Mouse (Mus musculus) lung, embryonic 14.5 days (tissue): ENCODE results near the gene Carns1. TPM values are rescaled to one million over a fixed set of nuclear protein-coding genes. Genes with fewer than 3 reads are reported as not detected.

Source experiments
- ATAC-seq: fragments of 200-750 bp; cut with Nextera tagmentation; 2 replicates; pipeline ENCODE4 v1.8.0; 2017; ENCODE audit warnings: mild to moderate bottlenecking, moderate TSS enrichment, moderate library complexity; ENCODE audit not compliant: insufficient read depth
- DNase-seq: peaks from one replicate; pipeline ENCODE4 v3.0.0-alpha.2; 2015
- H3K27ac ChIP-seq: fragments of 300-500 bp; sonication (generic); 2 replicates; pipeline ENCODE4 v1.5.1; 2014; ENCODE audit warnings: low read depth, mild to moderate bottlenecking, moderate library complexity
- H3K27me3 ChIP-seq: fragments of 300-500 bp; sonication (generic); 2 replicates; pipeline ENCODE4 v1.6.1; 2014; ENCODE audit warnings: low read length, control low read depth; ENCODE audit not compliant: insufficient read depth
- H3K36me3 ChIP-seq: fragments of 300-500 bp; sonication (generic); 2 replicates; pipeline ENCODE4 v1.6.1; 2014; ENCODE audit warnings: control low read depth; ENCODE audit not compliant: insufficient read depth
- H3K4me1 ChIP-seq: fragments of 300-500 bp; sonication (generic); 2 replicates; pipeline ENCODE4 v1.6.1; 2014; ENCODE audit warnings: antibody characterized with exemption, control low read depth; ENCODE audit not compliant: insufficient read depth
- H3K4me2 ChIP-seq: fragments of 300-500 bp; sonication (generic); 2 replicates; pipeline ENCODE4 v1.6.1; 2014; ENCODE audit warnings: mild to moderate bottlenecking
- H3K4me3 ChIP-seq: fragments of 300-500 bp; sonication (generic); 2 replicates; pipeline ENCODE4 v1.5.1; 2014; ENCODE audit warnings: low read depth, low read length
- H3K9ac ChIP-seq: fragments of 300-500 bp; sonication (generic); 2 replicates; pipeline ENCODE4 v1.6.1; 2014
- H3K9me3 ChIP-seq: fragments of 300-500 bp; sonication (generic); 2 replicates; pipeline ENCODE4 v1.6.1; 2016; ENCODE audit warnings: low read depth, low read length, control low read depth
- CTCF ChIP-seq: IDR thresholded peaks from 2 replicates; pipeline ENCODE4 v1.5.1; 2016; ENCODE audit warnings: antibody characterized with exemption, low read depth
- WGBS: fragments of 180-500 bp; shearing (Covaris S2); extraction: QIAGEN DNeasy Blood & Tissue Kit; methylation state at CpG from one replicate; pipeline ENCODE4 v1.1.7; 2014; 5-methylcytosine and 5-hydroxymethylcytosine counted together
- polyA plus RNA-seq: library from polyadenylated mRNA; unstranded; fragments of >200 nt; fragmentation: Nextera tagmentation; extraction: Ambion mirVana; gene quantifications from 2 replicates; pipeline ENCODE4 v1.2.1, GENCODE M21; 2014

Gene Carns1
- polyA plus RNA-seq, 1 experiment from 2014 or later = 2.5 TPM

- no peak for ATAC-seq
- Histone ChIP-seq H3K4me2 (no peak overlapping the region), H3K4me1 (no peaks in the 10 kb centered on the region), H3K27me3 (no peaks in the 10 kb centered on the region), H3K9me3 (no peaks in the 10 kb centered on the region), H3K36me3 (peaks cover 52% of the 10 kb centered on the region), H3K4me3 (no peak overlapping the region), H3K9ac (no peak overlapping the region), H3K27ac (no peak overlapping the region)
- no peak for TF ChIP-seq CTCF
- DNase-seq = no peak
- 75% methylated on average over 6 of the region's 6 CpGs for WGBS
Measured at GRCm38 (mm10) chr19:4155223-4156072, 19.8 kb downstream of the Carns1 start.

DNA sequence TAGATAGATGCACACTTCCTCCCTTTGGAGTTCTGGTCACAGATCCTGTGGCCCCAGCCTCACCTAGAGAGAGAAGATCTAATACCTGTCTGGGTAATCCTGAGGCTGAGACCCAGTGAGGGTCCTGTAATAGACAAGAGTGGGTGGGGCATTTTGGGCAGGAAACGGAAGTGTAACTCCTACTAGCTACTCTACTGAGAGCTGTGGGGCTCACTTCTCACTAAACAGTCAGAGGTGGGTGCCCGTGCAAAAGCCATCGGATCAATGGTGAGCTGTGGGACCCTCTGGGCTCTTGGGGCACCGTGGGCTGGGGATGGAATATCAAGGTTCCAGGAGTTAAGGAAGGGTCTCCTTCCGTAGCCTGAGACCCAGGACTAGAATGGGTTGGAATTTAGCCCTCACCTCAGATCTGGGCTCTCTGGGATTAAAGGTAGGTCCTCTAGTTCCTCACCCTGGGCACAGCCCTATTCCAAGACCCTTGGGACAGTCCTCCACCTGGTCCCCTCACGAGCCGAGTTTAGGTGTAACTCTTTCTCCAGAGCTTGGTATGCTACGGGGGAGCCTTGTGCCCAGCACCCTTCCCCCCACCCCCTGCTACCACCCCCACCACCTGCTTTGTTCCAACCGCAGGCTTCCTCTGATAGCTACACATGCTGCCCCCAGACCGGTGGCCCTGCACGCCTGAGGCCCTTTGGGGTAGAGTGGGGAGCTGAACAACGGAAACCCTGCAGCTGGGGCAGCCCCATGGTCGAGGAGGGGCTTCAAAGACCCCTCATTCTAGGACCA is 20.6 kb downstream of the Carns1 start:
- Histone ChIP-seq H3K9me3 (no peaks in the 10 kb centered on the region), H3K4me1 (no peaks in the 10 kb centered on the region), H3K4me3 (no peak overlapping the region), H3K27ac (no peak overlapping the region), H3K9ac (no peak overlapping the region), H3K4me2 (no peak overlapping the region), H3K36me3 (peaks cover 53% of the 10 kb centered on the region), H3K27me3 (no peaks in the 10 kb centered on the region)
- no peak for DNase-seq
- no peak for ATAC-seq
- TF ChIP-seq CTCF = no peak
- WGBS = 69% methylated on average over 13 of the region's 13 CpGs

DNA sequence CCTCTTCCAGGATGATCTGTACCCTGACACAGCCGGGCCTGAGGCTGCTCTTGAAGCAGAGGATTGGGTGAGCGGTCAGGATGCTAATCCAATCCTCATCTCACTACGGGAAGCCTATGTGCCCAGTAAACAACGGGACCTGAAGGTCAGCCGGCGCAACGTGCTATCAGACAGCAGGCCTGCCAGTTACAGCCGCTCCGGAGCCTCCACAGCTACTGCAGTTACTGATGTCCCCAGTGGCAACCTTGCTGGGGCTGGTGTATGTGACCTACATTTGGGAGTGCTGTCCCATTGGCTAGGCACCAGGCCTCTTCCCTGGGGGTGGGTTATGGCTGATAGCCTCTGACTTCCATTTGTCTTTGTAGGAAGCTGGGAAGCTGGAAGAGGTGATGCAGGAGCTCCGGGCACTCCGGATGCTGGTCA is 22.0 kb downstream of the Carns1 start, which contains the start of gene Ptprcap:
TSS of gene Ptprcap (plus strand) at position 373 of the 423 bp plus-strand sequence.
- 50% methylated on average over 11 of the region's 11 CpGs for WGBS
- no peak within 1 kb of the TSS for H3K9ac ChIP-seq
- no peaks in the 10 kb centered on the region for H3K27me3 ChIP-seq
- H3K27ac ChIP-seq = no peak within 1 kb of the TSS
- H3K4me1 ChIP-seq = peaks cover 5% of the 10 kb centered on the region
- no peaks in the 10 kb centered on the region for H3K9me3 ChIP-seq
- no peak within 1 kb of the TSS for H3K4me2 ChIP-seq
- no peak within 1 kb of the TSS for H3K4me3 ChIP-seq
- no peak for DNase-seq
- ATAC-seq = no peak
- no peak for TF ChIP-seq CTCF
- peaks cover 39% of the 10 kb centered on the region for H3K36me3 ChIP-seq

- H3K36me3 ChIP-seq = peaks cover 33% of the 10 kb centered on the region
- H3K9ac ChIP-seq = no peak overlapping the region
- no peaks in the 10 kb centered on the region for H3K9me3 ChIP-seq
- H3K4me1 ChIP-seq = peaks cover 5% of the 10 kb centered on the region
- H3K4me2 ChIP-seq = no peak overlapping the region
- TF ChIP-seq CTCF = no peak
- ATAC-seq = no peak
- no peak overlapping the region for H3K4me3 ChIP-seq
- no peaks in the 10 kb centered on the region for H3K27me3 ChIP-seq
- 79% methylated on average over 8 of the region's 8 CpGs for WGBS
- H3K27ac ChIP-seq = no peak overlapping the region
- no peak for DNase-seq
Measured at GRCm38 (mm10) chr19:4152445-4153231, 22.6 kb downstream of the Carns1 start.

GRCm38 (mm10) chr19:4151898-4152297 is 23.4 kb downstream of the Carns1 start:
- Histone ChIP-seq H3K36me3 (peaks cover 27% of the 10 kb centered on the region), H3K9me3 (no peaks in the 10 kb centered on the region), H3K9ac (no peak overlapping the region), H3K4me3 (no peak overlapping the region), H3K27me3 (no peaks in the 10 kb centered on the region), H3K4me2 (no peak overlapping the region), H3K4me1 (peaks cover 5% of the 10 kb centered on the region), H3K27ac (no peak overlapping the region)
- WGBS = 90% methylated on average over 5 of the region's 5 CpGs
- ATAC-seq (no peak), DNase-seq (no peak)
- no peak for TF ChIP-seq CTCF

DNA sequence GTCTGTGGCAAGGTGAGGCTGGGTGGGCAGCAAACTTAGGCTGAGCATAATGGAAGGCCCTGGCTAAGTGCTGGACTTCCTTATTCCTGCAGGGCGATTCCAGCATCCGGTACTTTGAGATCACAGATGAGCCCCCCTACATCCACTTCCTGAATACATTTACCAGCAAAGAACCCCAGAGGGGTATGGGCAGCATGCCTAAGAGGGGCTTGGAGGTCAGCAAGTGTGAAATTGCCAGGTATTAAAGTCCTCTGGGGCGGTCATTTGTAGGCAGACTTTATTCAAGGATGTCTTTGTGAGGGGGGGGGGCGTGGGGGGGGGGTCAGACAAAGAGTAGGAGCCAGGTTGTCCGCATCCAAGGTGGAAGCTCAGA is 23.8 kb downstream of the Carns1 start:
- ATAC-seq (no peak), DNase-seq (no peak)
- peaks cover 27% of the 10 kb centered on the region for H3K36me3 ChIP-seq
- no peak overlapping the region for H3K4me2 ChIP-seq
- H3K4me3 ChIP-seq = no peak overlapping the region
- no peak for TF ChIP-seq CTCF
- 71% methylated on average over 5 of the region's 5 CpGs for WGBS
- no peak overlapping the region for H3K9ac ChIP-seq
- H3K4me1 ChIP-seq = peaks cover 5% of the 10 kb centered on the region
- H3K9me3 ChIP-seq = no peaks in the 10 kb centered on the region
- H3K27ac ChIP-seq = no peak overlapping the region
- H3K27me3 ChIP-seq = no peaks in the 10 kb centered on the region
